Mouse (Mus musculus) hindbrain, embryonic 16.5 days (tissue): Measurements from ENCODE around the gene Nfia. TPM values are rescaled to one million over a fixed set of nuclear protein-coding genes. Genes with fewer than 3 reads are reported as not detected.

Experiments
- ATAC-seq: fragments of 200-750 bp; cut with Nextera tagmentation; 2 replicates; pipeline ENCODE4 v1.8.0; 2017; ENCODE audit warnings: moderate TSS enrichment, moderate library complexity
- H3K27ac ChIP-seq: fragments of 300-500 bp; sonication (generic); 2 replicates; pipeline ENCODE4 v1.5.1; 2014; ENCODE audit warnings: low read depth, mild to moderate bottlenecking, control low read depth, low read length, moderate library complexity
- H3K27me3 ChIP-seq: fragments of 300-500 bp; sonication (generic); replicated peaks from 2 replicates; pipeline ENCODE4 v1.6.1; 2014; ENCODE audit warnings: low read length; ENCODE audit not compliant: control insufficient read depth, insufficient read depth
- H3K36me3 ChIP-seq: fragments of 300-500 bp; sonication (generic); 2 replicates; pipeline ENCODE4 v1.6.1; 2014; ENCODE audit warnings: mild to moderate bottlenecking, low read length, moderate library complexity, mixed read lengths; ENCODE audit not compliant: control insufficient read depth, insufficient read depth
- H3K4me1 ChIP-seq: fragments of 300-500 bp; sonication (generic); 2 replicates; pipeline ENCODE4 v1.6.1; 2014; ENCODE audit warnings: low read depth, low read length; ENCODE audit not compliant: control insufficient read depth, insufficient read depth
- H3K4me2 ChIP-seq: fragments of 300-500 bp; sonication (generic); 2 replicates; pipeline ENCODE4 v1.6.1; 2014; ENCODE audit warnings: mild to moderate bottlenecking, low read length, control low read depth, moderate library complexity
- H3K4me3 ChIP-seq: fragments of 300-500 bp; sonication (generic); 2 replicates; pipeline ENCODE4 v1.5.1; 2014; ENCODE audit warnings: mild to moderate bottlenecking, low read length, control low read depth, moderate library complexity
- H3K9ac ChIP-seq: fragments of 300-500 bp; sonication (generic); 2 replicates; pipeline ENCODE4 v1.6.1; 2014; ENCODE audit warnings: low read depth, mild to moderate bottlenecking, control low read depth, low read length, moderate library complexity
- H3K9me3 ChIP-seq: fragments of 300-500 bp; sonication (generic); 2 replicates; pipeline ENCODE4 v1.6.1; 2014; ENCODE audit warnings: mild to moderate bottlenecking, low read length, moderate library complexity; ENCODE audit not compliant: control insufficient read depth
- WGBS: fragments of 180-500 bp; shearing (Covaris S2); extraction: QIAGEN DNeasy Blood & Tissue Kit; methylation state at CpG from one replicate; pipeline ENCODE4 v1.1.7; 2014; 5-methylcytosine and 5-hydroxymethylcytosine counted together
- polyA plus RNA-seq: library from polyadenylated mRNA; unstranded; fragments of >200 nt; fragmentation: Nextera tagmentation; extraction: Ambion mirVana; gene quantifications from 2 replicates; pipeline ENCODE4 v1.2.1, GENCODE M21; 2015

The Nfia gene
- polyA plus RNA-seq, 1 experiment from 2014 or later: 38.4 TPM

- H3K4me1 ChIP-seq: peaks cover 17% of the 10 kb centered on the region
- 0 out of 2 replicates have a peak overlapping the region, but pooled peaks have one; percentile 5 for H3K4me2 ChIP-seq
- H3K36me3 ChIP-seq: no peaks in the 10 kb centered on the region
- no peak overlapping the region for H3K9ac ChIP-seq
- no peaks in the 10 kb centered on the region for H3K9me3 ChIP-seq
- WGBS: 33% methylated on average over 6 of the region's 6 CpGs
- peak overlapping the region; percentile 51 for H3K27ac ChIP-seq
- no peaks in the 10 kb centered on the region for H3K27me3 ChIP-seq
- H3K4me3 ChIP-seq: no peak overlapping the region
- ATAC-seq: no peak
Observed at GRCm38 (mm10) chr4:97844899-97845298, 72.4 kb downstream of the Nfia start.

GRCm38 (mm10) chr4:97847653-97848052 lies 75.1 kb downstream of the Nfia start:
- no peaks in the 10 kb centered on the region for H3K9me3 ChIP-seq
- H3K4me2 ChIP-seq: no peak overlapping the region
- H3K4me3 ChIP-seq: no peak overlapping the region
- H3K36me3 ChIP-seq: no peaks in the 10 kb centered on the region
- WGBS: 84% methylated on average over 5 of the region's 5 CpGs
- H3K4me1 ChIP-seq: peaks cover 9% of the 10 kb centered on the region
- no peak overlapping the region for H3K9ac ChIP-seq
- ATAC-seq: no peak
- no peak overlapping the region for H3K27ac ChIP-seq
- no peaks in the 10 kb centered on the region for H3K27me3 ChIP-seq

GRCm38 (mm10) chr4:97850991-97851390 lies 78.5 kb downstream of the Nfia start:
- H3K36me3 ChIP-seq: no peaks in the 10 kb centered on the region
- ATAC-seq: no peak
- H3K27ac ChIP-seq: no peak overlapping the region
- H3K9me3 ChIP-seq: no peaks in the 10 kb centered on the region
- no peak overlapping the region for H3K4me3 ChIP-seq
- H3K4me2 ChIP-seq: no peak overlapping the region
- no peak overlapping the region for H3K9ac ChIP-seq
- no peaks in the 10 kb centered on the region for H3K4me1 ChIP-seq
- H3K27me3 ChIP-seq: no peaks in the 10 kb centered on the region
- 86% methylated on average over 3 of the region's 3 CpGs for WGBS

GRCm38 (mm10) chr4:97851698-97852097 lies 79.2 kb downstream of the Nfia start:
- Histone ChIP-seq H3K4me2 (no peak overlapping the region), H3K4me3 (no peak overlapping the region), H3K4me1 (no peaks in the 10 kb centered on the region), H3K27me3 (no peaks in the 10 kb centered on the region), H3K36me3 (no peaks in the 10 kb centered on the region), H3K9ac (no peak overlapping the region), H3K9me3 (no peaks in the 10 kb centered on the region), H3K27ac (no peak overlapping the region)
- no peak for ATAC-seq
- 85% methylated on average over 5 of the region's 5 CpGs for WGBS

GRCm38 (mm10) chr4:97852626-97853025 lies 80.1 kb downstream of the Nfia start:
- no peak overlapping the region for H3K9ac ChIP-seq
- 89% methylated on average over 2 of the region's 2 CpGs for WGBS
- no peaks in the 10 kb centered on the region for H3K36me3 ChIP-seq
- H3K4me3 ChIP-seq: no peak overlapping the region
- no peaks in the 10 kb centered on the region for H3K9me3 ChIP-seq
- no peaks in the 10 kb centered on the region for H3K27me3 ChIP-seq
- H3K4me1 ChIP-seq: no peaks in the 10 kb centered on the region
- no peak overlapping the region for H3K27ac ChIP-seq
- no peak overlapping the region for H3K4me2 ChIP-seq
- ATAC-seq: no peak

- Histone ChIP-seq H3K36me3 (no peaks in the 10 kb centered on the region), H3K9ac (no peak overlapping the region), H3K4me3 (no peak overlapping the region), H3K9me3 (no peaks in the 10 kb centered on the region), H3K27me3 (no peaks in the 10 kb centered on the region), H3K4me1 (no peaks in the 10 kb centered on the region), H3K4me2 (no peak overlapping the region), H3K27ac (no peak overlapping the region)
- WGBS: 92% methylated on average over 4 of the region's 4 CpGs
- ATAC-seq: no peak
Observed at GRCm38 (mm10) chr4:97854779-97855178, 82.2 kb downstream of the Nfia start.

GRCm38 (mm10) chr4:97855712-97856420 lies 83.3 kb downstream of the Nfia start:
- no peaks in the 10 kb centered on the region for H3K36me3 ChIP-seq
- no peaks in the 10 kb centered on the region for H3K27me3 ChIP-seq
- no peaks in the 10 kb centered on the region; the same call in 1 of the 2 replicates for H3K4me1 ChIP-seq
- no peak overlapping the region for H3K9ac ChIP-seq
- 92% methylated on average over 8 of the region's 8 CpGs for WGBS
- ATAC-seq: no peak
- H3K4me2 ChIP-seq: no peak overlapping the region
- H3K9me3 ChIP-seq: no peaks in the 10 kb centered on the region
- H3K27ac ChIP-seq: no peak overlapping the region
- no peak overlapping the region for H3K4me3 ChIP-seq

- no peaks in the 10 kb centered on the region for H3K9me3 ChIP-seq
- H3K4me2 ChIP-seq: no peak overlapping the region
- WGBS: 73% methylated on average over 2 of the region's 2 CpGs
- H3K36me3 ChIP-seq: no peaks in the 10 kb centered on the region
- ATAC-seq: no peak
- no peak overlapping the region for H3K9ac ChIP-seq
- no peak overlapping the region for H3K27ac ChIP-seq
- no peaks in the 10 kb centered on the region for H3K27me3 ChIP-seq
- no peaks in the 10 kb centered on the region; the same call in 1 of the 2 replicates for H3K4me1 ChIP-seq
- no peak overlapping the region for H3K4me3 ChIP-seq
Observed at GRCm38 (mm10) chr4:97857549-97857948, 85.0 kb downstream of the Nfia start.

GRCm38 (mm10) chr4:97859431-97859830 lies 86.9 kb downstream of the Nfia start:
- Histone ChIP-seq H3K9ac (no peak overlapping the region), H3K27me3 (no peaks in the 10 kb centered on the region), H3K27ac (no peak overlapping the region), H3K4me1 (no peaks in the 10 kb centered on the region; the same call in 1 of the 2 replicates), H3K36me3 (no peaks in the 10 kb centered on the region), H3K4me3 (no peak overlapping the region), H3K9me3 (no peaks in the 10 kb centered on the region), H3K4me2 (no peak overlapping the region)
- 0 out of 2 replicates have a peak, but pooled peaks have one; percentile 34 for ATAC-seq
- WGBS: 68% methylated on average over 4 of the region's 4 CpGs
